18 mouse cellular contexts compared by ENCODE assay signal in genomic region chr1:120425587-120425986, GRCm38 (mm10).
A peak's percentile ranks its signal among the peaks of the same experiment; 100 is the strongest.
DNase-seq lines count a peak whose midpoint lies in the region; TF ChIP-seq lines count a peak whose summit lies in the region.
"Had no signal": no experiment of that assay in that cellular context is flagged by ENCODE, and none has a peak within 500 bp of the region (broad histone marks: within the 10 kb centered on the region; RNA-seq: fewer than 3 reads in every experiment).

No protein-coding gene starts in this region.

- intact Hi-C loops in left cerebral cortex, postnatal 25 days (cut with DNase I), result no loop called here
- intact Hi-C loops in left cerebral cortex, adult 2 months (cut with DNase I), result no loop called here

- peak; percentile 4 to 27 for DNase-seq in frontal cortex, adult 2 months (ENCODE audit: extremely low spot score in 1 of 2, low spot score in 1 of 2)
- DNase-seq in frontal cortex, postnatal 25 days (ENCODE audit: low spot score in 2 of 2), result no peak
- peak; percentile 10 to 58 for DNase-seq in left cerebral cortex, postnatal 25 days (ENCODE audit: low spot score in 2 of 2)
- DNase-seq in left cerebral cortex, adult 2 months (ENCODE audit: extremely low spot score in 1 of 2, low spot score in 2 of 2), result no peak
- DNase-seq in right cerebral cortex, adult 2 months (ENCODE audit: low spot score in 2 of 2), result peak; percentile 15 to 36
- no peak for DNase-seq in right cerebral cortex, postnatal 14 days
- DNase-seq in layer of hippocampus, adult 18-20 months (ENCODE audit: low spot score in 2 of 2), result no peak
- DNase-seq: adrenal gland, postnatal 10 days; cerebellum, adult 11-12 months; cerebellum, adult 9-10 months; cerebellum, postnatal 25 days; gastrocnemius, adult 2 months; gastrocnemius, postnatal 25 days; heart, postnatal 4 days had no signal

- no peak for TF ChIP-seq CTCF in left cerebral cortex, adult 2 months (IDR thresholded peaks at IDR 0.05)

- no peak overlapping the region for H3K4me3 ChIP-seq in left cerebral cortex, adult 2 months
- H3K4me3 ChIP-seq: embryonic facial prominence, embryonic 13.5 days; forebrain, embryonic 12.5 days; gastrocnemius, adult 2 months; heart, embryonic 10.5 days; hindbrain, embryonic 12.5 days had no signal

- H3K27ac ChIP-seq in left cerebral cortex, adult 2 months, result no peak overlapping the region
- H3K27ac ChIP-seq: embryonic facial prominence, embryonic 13.5 days; forebrain, embryonic 12.5 days; gastrocnemius, adult 2 months; heart, embryonic 10.5 days; hindbrain, embryonic 12.5 days had no signal

Comparison
In these comparisons a context has a peak if more than half of its experiments do, and no peak if none do; other contexts are left out.
1. DNase-seq: peak in frontal cortex, adult 2 months (2 of 2), left cerebral cortex, postnatal 25 days (2 of 2) and right cerebral cortex, adult 2 months (2 of 2); none in frontal cortex, postnatal 25 days (0 of 2), left cerebral cortex, adult 2 months (0 of 2), right cerebral cortex, postnatal 14 days (single experiment) and layer of hippocampus, adult 18-20 months (0 of 2).